Mouse (Mus musculus): ENCODE results near the gene Myo1e.

DNA sequence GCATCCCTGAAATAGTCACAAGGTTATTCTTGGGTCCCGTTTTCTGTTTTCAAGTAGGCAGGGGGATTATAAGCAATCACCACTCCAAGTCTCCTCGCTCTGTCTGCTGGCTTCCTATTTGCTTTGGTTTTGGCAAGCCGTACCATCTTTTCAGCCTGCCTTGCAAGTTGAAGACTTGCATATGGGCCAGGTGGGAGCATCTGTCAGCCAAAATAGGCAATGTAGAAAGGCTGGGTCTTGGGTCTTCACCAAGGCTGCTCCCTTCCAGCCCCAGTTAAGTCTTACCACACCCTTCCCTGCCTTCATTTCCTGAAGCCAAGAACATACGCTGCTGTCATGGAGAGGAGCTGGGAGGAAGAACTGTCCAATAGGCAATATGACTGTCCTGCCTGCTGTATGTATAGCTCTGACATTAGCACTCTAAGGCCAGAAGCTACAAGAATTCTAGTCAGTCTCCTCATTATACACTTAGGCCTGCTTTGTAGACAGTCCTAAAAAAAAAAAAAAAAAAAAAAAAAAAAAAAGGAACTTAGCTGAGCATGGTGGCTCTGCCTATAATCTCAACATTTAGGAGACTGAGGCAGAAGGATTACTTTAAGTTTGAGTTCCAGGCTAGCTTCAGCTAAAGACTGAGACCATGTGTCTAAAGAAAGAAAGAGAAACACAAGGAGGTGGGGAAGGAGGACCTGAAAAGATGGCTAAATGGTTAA, 180.4 kb downstream of the Myo1e start:
- TF ChIP-seq CTCF (IDR thresholded peaks at IDR 0.05; ENCODE audit: low read depth) = no peak
- TF ChIP-seq EP300 (optimal IDR thresholded peaks at IDR 0.05) = no peak

Measured in stomach, postnatal 0 days (tissue).